Mouse (Mus musculus): ENCODE measurements around the gene Ttc34.

Ttc34 gene

GRCm38 (mm10) chr4:154897676-154898465, 60.6 kb downstream of the Ttc34 start:
- peak; percentile 63 for DNase-seq

GRCm38 (mm10) chr4:154898506-154899446, 61.5 kb downstream of the Ttc34 start, which contains the start of gene Fam213b:
TSS of gene Fam213b (minus strand) at chr4:154899135.
- peak; percentile 92 for DNase-seq

GRCm38 (mm10) chr4:154902371-154902770, 65.1 kb downstream of the Ttc34 start:
- DNase-seq = no peak

DNA sequence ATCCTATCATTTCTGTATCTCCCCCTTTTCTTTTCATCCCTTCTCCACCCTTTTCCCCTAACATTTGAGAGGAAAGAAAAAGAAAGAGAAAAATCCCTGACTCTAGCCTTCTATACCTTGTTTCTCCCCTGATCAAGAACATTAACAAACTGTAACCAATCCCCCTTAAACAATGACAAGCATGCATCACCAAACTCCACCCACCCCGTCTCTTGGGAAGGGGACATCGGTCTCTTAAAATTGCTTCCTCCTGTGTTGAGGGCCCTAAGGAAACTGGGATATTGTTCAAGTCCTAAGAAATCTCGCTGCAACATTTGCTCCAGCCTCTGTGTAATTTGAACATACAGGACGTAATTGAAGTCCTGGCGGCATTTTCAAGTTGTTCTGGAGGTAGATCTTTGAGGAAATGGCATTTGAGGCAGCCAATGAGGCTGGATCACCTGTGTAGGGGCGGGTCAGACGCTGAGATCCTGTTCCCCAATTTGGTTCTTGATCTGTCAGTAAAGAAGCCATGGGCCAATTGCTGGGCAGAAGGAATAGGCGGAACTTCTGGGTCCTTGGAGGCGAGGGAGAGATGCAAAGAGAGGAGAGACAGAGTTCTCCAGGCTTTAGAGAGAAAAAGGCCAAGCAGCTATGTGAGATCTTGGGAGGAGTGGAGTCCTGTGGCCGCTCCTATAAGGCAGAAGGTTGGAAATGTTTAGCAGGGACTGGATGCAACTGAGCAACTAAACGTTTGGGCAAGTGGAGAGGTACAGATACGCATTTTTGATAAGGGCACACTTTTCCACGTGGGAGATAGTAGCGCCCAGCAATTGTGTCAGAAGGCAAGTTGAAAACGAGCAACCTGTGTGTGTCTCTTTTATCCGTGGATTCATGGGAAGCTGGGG, 67.2 kb downstream of the Ttc34 start:
- DNase-seq = peak; percentile 89

DNA sequence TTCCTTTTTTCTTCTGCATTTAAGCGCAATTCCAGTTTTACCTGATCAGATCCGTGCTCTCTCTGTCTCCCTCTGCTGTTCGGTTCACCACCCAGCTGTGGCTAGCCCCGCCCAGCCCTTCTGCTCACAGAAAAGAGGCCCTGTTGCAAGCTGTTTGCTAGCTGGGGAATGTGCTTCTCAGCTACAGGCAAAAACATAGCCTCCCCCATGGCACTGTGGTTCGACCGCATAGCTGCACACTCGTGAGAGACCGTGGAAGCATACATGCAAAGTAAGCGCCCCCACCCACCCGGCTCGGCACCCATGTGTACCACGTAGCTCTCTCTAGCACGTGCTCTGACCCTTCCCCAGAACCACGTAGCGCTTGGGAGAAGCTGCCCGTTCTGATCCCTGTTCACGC, 70.6 kb downstream of the Ttc34 start:
- peak; percentile 73 for DNase-seq

- no peak for DNase-seq
These were observed 71.2 kb downstream of the Ttc34 start for GRCm38 (mm10) chr4:154908490-154908889.

- DNase-seq = no peak
These were observed 73.6 kb downstream of the Ttc34 start for GRCm38 (mm10) chr4:154910606-154911522.

- DNase-seq = no peak
These were observed 74.4 kb downstream of the Ttc34 start for GRCm38 (mm10) chr4:154911644-154912043.

GRCm38 (mm10) chr4:154913845-154914244, 76.6 kb downstream of the Ttc34 start:
- no peak for DNase-seq

- no peak for DNase-seq
These were observed 77.0 kb downstream of the Ttc34 start for GRCm38 (mm10) chr4:154914252-154914651.

GRCm38 (mm10) chr4:154914707-154915106, 77.4 kb downstream of the Ttc34 start:
- DNase-seq = no peak

DNA sequence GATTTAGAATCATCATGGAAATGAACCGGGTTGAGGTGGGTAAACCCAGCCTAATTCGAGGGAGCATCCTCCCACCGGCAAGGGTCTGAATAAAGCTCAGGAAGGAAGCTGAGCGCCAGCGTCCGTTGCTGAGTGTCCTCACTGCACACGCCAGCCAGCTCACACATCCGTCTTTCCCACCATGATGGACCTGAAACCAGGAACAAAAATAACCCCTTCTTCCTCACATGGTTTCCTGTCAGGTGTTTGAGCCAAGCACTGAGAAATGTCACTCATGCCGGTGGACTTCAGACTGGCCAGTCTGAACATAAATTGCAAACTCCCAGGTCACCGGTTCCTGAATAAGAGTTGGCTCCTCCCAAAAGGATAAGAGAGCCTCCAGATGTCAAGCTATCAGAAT, 78.0 kb downstream of the Ttc34 start:
- DNase-seq = no peak

DNA sequence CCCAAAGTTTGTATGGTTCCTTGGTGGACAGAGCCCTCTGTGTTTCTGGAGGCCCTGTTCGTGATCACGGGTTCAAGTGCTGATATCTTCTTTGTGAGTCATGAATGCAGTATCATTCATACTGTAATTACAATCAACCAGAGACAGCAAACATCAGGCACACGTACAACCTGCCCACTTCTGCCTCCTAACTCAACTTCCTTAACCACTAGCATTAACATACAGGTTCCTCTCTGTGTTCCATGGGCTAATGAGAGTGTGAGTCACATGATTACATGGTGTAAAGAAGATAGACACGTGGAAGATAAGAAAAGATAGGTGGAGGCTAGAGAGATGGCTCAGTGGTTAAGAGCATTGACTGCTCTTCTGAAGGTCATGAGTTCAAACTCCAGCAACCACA, 79.4 kb downstream of the Ttc34 start:
- DNase-seq = no peak
